Comparison of ENCODE assay signal across 14 mouse cellular contexts in the genomic region with DNA sequence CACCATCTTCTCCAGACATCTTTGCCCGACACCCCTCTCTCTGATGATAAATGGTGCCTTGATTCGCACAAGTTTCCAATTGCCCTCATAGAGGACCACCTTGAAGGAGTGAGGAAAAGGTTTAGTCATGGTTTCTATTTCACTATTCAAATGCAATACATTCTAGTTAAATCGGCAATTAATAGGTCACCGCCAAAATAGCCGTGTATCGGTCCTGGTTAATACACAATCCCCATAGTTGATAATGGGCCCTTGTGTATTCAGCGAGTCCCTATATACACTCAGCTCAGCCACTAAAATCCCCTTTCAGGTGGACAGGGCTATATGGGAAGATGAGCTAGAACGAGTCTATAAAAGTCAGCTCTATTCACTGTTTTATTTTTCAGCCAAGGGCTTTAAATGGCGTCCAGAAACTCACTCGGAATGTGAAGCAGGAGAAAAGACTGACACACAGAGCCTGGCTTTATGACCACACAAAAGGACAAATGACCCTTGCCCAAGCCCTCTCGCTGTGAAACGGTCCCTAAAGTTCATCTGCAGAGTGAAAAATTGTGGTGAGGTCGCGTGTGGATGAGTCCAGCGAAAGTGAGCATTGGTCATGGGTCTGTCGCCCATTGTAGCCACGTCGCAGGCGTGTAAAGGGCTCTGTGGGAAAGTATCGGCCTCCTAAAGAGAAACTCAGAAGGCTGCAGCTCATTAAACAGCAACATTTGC. TPM values are rescaled to one million over a fixed set of nuclear protein-coding genes. Genes with fewer than 3 reads are reported as not detected.
DNase-seq lines count a peak whose midpoint lies in the region; ATAC-seq and TF ChIP-seq lines count a peak whose summit lies in the region.
"Had no signal": no experiment of that assay in that cellular context is flagged by ENCODE, and none has a peak within 500 bp of the region (broad histone marks: within the 10 kb centered on the region; RNA-seq: fewer than 3 reads in every experiment).

No protein-coding gene starts in this region.

- H3K9ac ChIP-seq in forebrain, embryonic 12.5 days: no peak overlapping the region
- H3K9ac ChIP-seq in midbrain, postnatal 0 days (replicated peaks; ENCODE audit: low read length, poor library complexity, severe bottlenecking): no peak overlapping the region
- H3K9ac ChIP-seq: embryonic facial prominence, embryonic 12.5 days had no signal

- 29% methylated on average over 20 of the region's 20 CpGs for WGBS in forebrain, embryonic 12.5 days
- 87% methylated on average over 20 of the region's 20 CpGs for WGBS in limb, embryonic 10.5 days
- WGBS in midbrain, postnatal 0 days: 22% methylated on average over 20 of the region's 20 CpGs

- no peak for ATAC-seq in forebrain, embryonic 12.5 days (ENCODE audit: low FRiP score)
- no peak for ATAC-seq in midbrain, postnatal 0 days (ENCODE audit: low FRiP score)

- H3K36me3 ChIP-seq in forebrain, embryonic 12.5 days (replicated peaks): no peaks in the 10 kb centered on the region
- no peaks in the 10 kb centered on the region for H3K36me3 ChIP-seq in limb, embryonic 10.5 days
- H3K36me3 ChIP-seq in midbrain, postnatal 0 days (ENCODE audit: insufficient read depth, low read length): no peaks in the 10 kb centered on the region
- H3K36me3 ChIP-seq: embryonic facial prominence, embryonic 12.5 days had no signal

- peak overlapping the region; percentile 41 for H3K4me2 ChIP-seq in forebrain, embryonic 12.5 days
- peak overlapping the region; percentile 29; the same call in 1 of the 2 replicates for H3K4me2 ChIP-seq in midbrain, postnatal 0 days (ENCODE audit: low read depth, low read length, poor library complexity, severe bottlenecking)

- no peaks in the 10 kb centered on the region for H3K9me3 ChIP-seq in forebrain, embryonic 12.5 days
- no peaks in the 10 kb centered on the region for H3K9me3 ChIP-seq in limb, embryonic 10.5 days (replicated peaks)
- H3K9me3 ChIP-seq in midbrain, postnatal 0 days (ENCODE audit: low read length): no peaks in the 10 kb centered on the region
- H3K9me3 ChIP-seq: embryonic facial prominence, embryonic 12.5 days had no signal

- H3K4me3 ChIP-seq in forebrain, embryonic 12.5 days (replicated peaks): no peak overlapping the region; the same call in 1 of the 2 replicates
- H3K4me3 ChIP-seq in limb, embryonic 10.5 days: no peak overlapping the region
- peak overlapping the region; percentile 17; the same call in 1 of the 2 replicates for H3K4me3 ChIP-seq in midbrain, postnatal 0 days (ENCODE audit: low read depth, low read length)
- H3K4me3 ChIP-seq: embryonic facial prominence, embryonic 12.5 days had no signal

- peaks cover 33% of the 10 kb centered on the region for H3K4me1 ChIP-seq in forebrain, embryonic 12.5 days
- H3K4me1 ChIP-seq in limb, embryonic 10.5 days: peaks cover 46% of the 10 kb centered on the region
- 0 out of 2 replicates have a peak, but pooled peaks cover 3% of the 10 kb centered on the region for H3K4me1 ChIP-seq in midbrain, postnatal 0 days (ENCODE audit: insufficient read depth, low read length)

- no peak for TF ChIP-seq CTCF in midbrain, postnatal 0 days (IDR thresholded peaks at IDR 0.05)

- DNase-seq in embryo, embryonic 10.5 days (ENCODE audit: low spot score): peak; percentile 77
- DNase-seq in limb, embryonic 10.5 days (ENCODE audit: low spot score): no peak
- peak; percentile 19 for DNase-seq in midbrain, postnatal 0 days (ENCODE audit: low spot score)
- no peak for DNase-seq in spleen, postnatal 10 days (ENCODE audit: low spot score in 2 of 2)
- DNase-seq in spleen, adult 18-20 months: no peak
- no peak for DNase-seq in ovary, postnatal 14 days (ENCODE audit: low spot score)
- DNase-seq: heart, postnatal 10 days; kidney, postnatal 25 days; left cerebral cortex, postnatal 4 days; lung, postnatal 36 days; thymus, adult 18-20 months had no signal

- H3K27ac ChIP-seq in forebrain, embryonic 12.5 days: peak overlapping the region; percentile 31; the same call in 1 of the 2 replicates
- H3K27ac ChIP-seq in limb, embryonic 10.5 days: peak overlapping the region; percentile 75
- H3K27ac ChIP-seq in midbrain, postnatal 0 days (ENCODE audit: low read depth, low read length): no peak overlapping the region
- H3K27ac ChIP-seq: embryonic facial prominence, embryonic 12.5 days had no signal

- H3K27me3 ChIP-seq in forebrain, embryonic 12.5 days: peaks cover 73% of the 10 kb centered on the region
- H3K27me3 ChIP-seq in limb, embryonic 10.5 days (ENCODE audit: low read depth, poor library complexity, severe bottlenecking): no peaks in the 10 kb centered on the region; the same call in 1 of the 2 replicates
- peaks cover 46% of the 10 kb centered on the region for H3K27me3 ChIP-seq in midbrain, postnatal 0 days (ENCODE audit: insufficient read depth, low read length)

RNA-seq across cellular contexts. Expression of a gene that starts 16.5 kb away (rescaled TPM):
- 0.60 and 0.95 TPM in 2 replicates for polyA plus RNA-seq in forebrain, embryonic 12.5 days (2016; fragmentation: Nextera tagmentation; extraction: Ambion mirVana)
- polyA plus RNA-seq in limb, embryonic 10.5 days (2016; fragmentation: Nextera tagmentation; extraction: Ambion mirVana): 0.11 and 1.4 TPM in 2 replicates
- 4.9 and 5.8 TPM in 2 replicates for total RNA-seq in midbrain, postnatal 0 days (2014; rRNA removed)
- 18.4 and 23.0 TPM in 2 replicates for polyA plus RNA-seq in midbrain, postnatal 0 days (2015; fragmentation: Nextera tagmentation; extraction: Ambion mirVana)
- total RNA-seq: gastrocnemius, adult 8-10 months; heart, postnatal 10 days had no signal

Comparison
In these comparisons a context has a peak if more than half of its experiments do, and no peak if none do; other contexts are left out.
1. DNase-seq: peak in embryo, embryonic 10.5 days (single experiment) and midbrain, postnatal 0 days (single experiment); none in limb, embryonic 10.5 days (single experiment), spleen, postnatal 10 days (0 of 2), spleen, adult 18-20 months (0 of 2) and ovary, postnatal 14 days (single experiment).